Comparison of ENCODE assay signal across 10 mouse cellular contexts in genomic region chr4:123407792-123408191, GRCm38 (mm10).
A peak's percentile ranks its signal among the peaks of the same experiment; 100 is the strongest.
DNase-seq lines count a peak whose midpoint lies in the region; ATAC-seq lines count a peak whose summit lies in the region.
"Had no signal": no experiment of that assay in that cellular context is flagged by ENCODE, and none has a peak within 500 bp of the region (broad histone marks: within the 10 kb centered on the region; RNA-seq: fewer than 3 reads in every experiment).

No protein-coding gene starts in this region.

- peaks cover 74% of the 10 kb centered on the region for H3K4me1 ChIP-seq in lung, embryonic 15.5 days

- no peaks in the 10 kb centered on the region for H3K27me3 ChIP-seq in lung, embryonic 15.5 days

- H3K36me3 ChIP-seq in lung, embryonic 15.5 days, result peaks cover 10% of the 10 kb centered on the region; the same call in 1 of the 2 replicates

- no peak overlapping the region for H3K4me3 ChIP-seq in lung, embryonic 15.5 days

- DNase-seq in cerebellum, postnatal 10 days, result peak; percentile 30 to 44
- DNase-seq in cerebellum, postnatal 25 days, result no peak
- DNase-seq in ovary, adult 18-20 months (ENCODE audit: low spot score), result peak; percentile 9
- DNase-seq in ovary, postnatal 14 days (ENCODE audit: low spot score), result no peak
- no peak for DNase-seq in embryo, embryonic 10 days (ENCODE audit: low spot score)
- no peak for DNase-seq in adrenal gland, postnatal 10 days
- no peak for DNase-seq in gastrocnemius, adult 18-20 months (ENCODE audit: low spot score)
- DNase-seq: spleen, adult 18-20 months had no signal

- WGBS in lung, embryonic 15.5 days, result 57% methylated on average over 6 of the region's 6 CpGs

- no peaks in the 10 kb centered on the region for H3K9me3 ChIP-seq in lung, embryonic 15.5 days

- no peak overlapping the region for H3K9ac ChIP-seq in lung, embryonic 15.5 days

- H3K27ac ChIP-seq in lung, embryonic 15.5 days, result no peak overlapping the region

- H3K4me2 ChIP-seq in lung, embryonic 15.5 days, result peak overlapping the region; percentile 14

- ATAC-seq in lung, embryonic 15.5 days (ENCODE audit: borderline replicate concordance, extremely low read depth, low FRiP score, low TSS enrichment), result no peak
- ATAC-seq: activated CD4-positive, CD25-positive, alpha-beta regulatory T cell, adult 4 months had no signal

Comparison
In these comparisons a context has a peak if more than half of its experiments do, and no peak if none do; other contexts are left out.
1. DNase-seq: peak in cerebellum, postnatal 10 days (2 of 2) and ovary, adult 18-20 months (single experiment); none in cerebellum, postnatal 25 days (0 of 2), ovary, postnatal 14 days (single experiment), embryo, embryonic 10 days (single experiment), adrenal gland, postnatal 10 days (single experiment) and gastrocnemius, adult 18-20 months (single experiment).